Mouse (Mus musculus) CD8-positive naive resting alpha-beta T cell, adult 57 days (primary cell): Measurements from ENCODE around the gene Gm10392. TPM values are rescaled to one million over a fixed set of nuclear protein-coding genes. Genes with fewer than 3 reads are reported as not detected.

Source experiments
- total RNA-seq: library from RNA; stranded (reverse); gene quantifications from one replicate; pipeline ENCODE4 v1.2.4, GENCODE M21; 2023

The Gm10392 gene
- 3.8 TPM for total RNA-seq

GRCm38 (mm10) chr11:77519043-77519442, at the start of gene Gm10392:
Gene Gm10392, minus strand, starts transcription at chr11:77519198.

GRCm38 (mm10) chr11:77515637-77516552, 3.1 kb downstream of the Gm10392 start, which contains the start of gene Trp53i13:
Gene Trp53i13, minus strand, starts transcription at chr11:77515980.

GRCm38 (mm10) chr11:77514832-77515636, 4.0 kb downstream of the Gm10392 start, which contains the start of gene Abhd15:
Gene Abhd15, plus strand, starts transcription at chr11:77515121.

GRCm38 (mm10) chr11:77493512-77494343, 25.3 kb downstream of the Gm10392 start, which contains the start of gene Git1:
Gene Git1, plus strand, starts transcription at chr11:77493562.

GRCm38 (mm10) chr11:77489591-77490235, 29.3 kb downstream of the Gm10392 start, which contains the start of gene Ankrd13b:
Gene Ankrd13b, minus strand, starts transcription at chr11:77489678.

Other genes with a start within 250 kb of the Gm10392 start
- 1.3 TPM for gene Coro6, start 56.8 kb downstream of the Gm10392 start, total RNA-seq
- gene Ankrd13b, start 29.5 kb downstream of the Gm10392 start, total RNA-seq = 15.2 TPM
- 43.5 TPM for gene Git1, start 25.6 kb downstream of the Gm10392 start, total RNA-seq
- 14.1 TPM for gene Abhd15, start 4.1 kb downstream of the Gm10392 start, total RNA-seq
- gene Trp53i13, start 3.2 kb downstream of the Gm10392 start, total RNA-seq = 25.9 TPM
- 38.9 TPM for gene Taok1, start 88.6 kb upstream of the Gm10392 start, total RNA-seq
- 132 TPM for gene Nufip2, start 167.0 kb upstream of the Gm10392 start, total RNA-seq
- gene Cryba1, start 206.1 kb upstream of the Gm10392 start, total RNA-seq = not detected
- 52.2 TPM for gene Myo18a, start 244.0 kb upstream of the Gm10392 start, total RNA-seq